Mouse (Mus musculus) lung, adult 18-20 months (tissue): ENCODE results near the gene Ddx28.
"Not testable (repeated sequence)": the region's sequence is repeated elsewhere in the genome, so short reads cannot be mapped to it uniquely, and the experiment has no call there.

Experiments used
- DNase-seq, 2 experiments: peaks; one replicate each; pipeline ENCODE4 v3.0.0; 2022; ENCODE audit warnings: mixed read lengths in 2 of 2

Ddx28 gene

GRCm38 (mm10) chr8:106010748-106011642 is 687 bp downstream of the Ddx28 start:
- DNase-seq: peak; percentile 89 to 91

- DNase-seq: not testable (repeated sequence)
These were observed 3.8 kb downstream of the Ddx28 start for GRCm38 (mm10) chr8:106007891-106008290.

DNA sequence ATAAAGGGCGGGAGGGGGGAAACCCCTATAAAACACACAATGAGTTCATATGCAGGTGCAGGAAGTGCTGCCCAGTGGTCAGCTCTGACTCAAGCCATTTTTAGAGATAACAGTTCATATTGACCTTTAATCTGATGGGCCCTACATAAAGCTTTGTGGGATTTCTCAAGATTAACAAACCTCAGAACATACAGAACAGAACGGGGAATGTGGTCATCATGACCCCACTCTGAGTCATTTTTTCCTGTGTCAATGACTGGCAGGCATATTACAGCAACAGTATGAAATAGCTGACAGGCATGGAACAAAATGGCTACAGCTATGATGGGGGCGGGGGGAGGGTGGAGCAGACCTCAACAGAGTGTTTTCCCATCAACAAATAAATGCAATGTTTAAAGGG is 4.5 kb downstream of the Ddx28 start:
- no peak for DNase-seq

DNA sequence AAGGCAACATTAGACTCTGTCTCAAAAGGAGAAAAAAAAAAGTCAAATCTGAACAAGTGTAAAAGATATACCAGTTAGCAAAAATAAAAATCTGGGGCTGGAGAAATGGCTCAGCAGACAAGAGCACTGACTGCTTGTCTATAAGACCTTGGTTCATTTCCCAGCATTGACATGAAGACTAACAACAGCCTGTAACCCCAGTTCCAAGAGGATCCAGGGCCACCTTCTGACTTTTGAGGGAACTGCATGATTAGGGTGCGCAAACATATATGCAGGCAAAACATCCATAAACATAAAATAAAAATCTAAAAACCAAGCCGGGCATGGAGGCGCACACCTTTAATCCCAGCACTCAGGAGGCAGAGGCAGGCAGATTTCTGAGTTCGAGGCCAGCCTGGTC is 5.3 kb downstream of the Ddx28 start:
- DNase-seq: no peak

GRCm38 (mm10) chr8:106005875-106006274 is 5.8 kb downstream of the Ddx28 start, which contains the start of gene Dpep2nb:
TSS of gene Dpep2nb (minus strand) at chr8:106005975.
- DNase-seq: no peak

- no peak for DNase-seq
These were observed 7.0 kb downstream of the Ddx28 start for GRCm38 (mm10) chr8:106004538-106005207.

DNA sequence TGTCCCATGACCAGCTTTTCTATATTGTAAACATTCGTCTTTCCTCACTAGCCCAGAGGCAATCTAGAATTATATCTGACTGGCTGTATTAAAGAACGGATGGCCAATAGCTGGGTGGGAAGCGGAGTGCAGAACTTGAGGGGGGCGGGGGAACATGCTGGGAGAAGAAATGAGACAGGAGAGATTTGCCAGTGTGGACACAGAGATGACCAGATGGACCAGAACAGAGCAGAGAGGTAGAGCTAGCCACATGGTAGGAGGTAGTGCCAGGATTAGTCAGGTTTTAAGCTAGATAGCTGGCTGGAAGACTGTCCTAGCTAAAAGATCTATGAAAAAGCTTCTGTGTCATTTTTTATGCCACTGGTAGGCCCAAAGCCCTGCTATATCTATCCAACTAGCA is 9.8 kb downstream of the Ddx28 start:
- no peak for DNase-seq

GRCm38 (mm10) chr8:105998971-105999370 is 12.7 kb downstream of the Ddx28 start:
- no peak for DNase-seq

- peak; percentile 24 to 31 for DNase-seq
These were observed 15.3 kb downstream of the Ddx28 start for GRCm38 (mm10) chr8:105996359-105996758.

GRCm38 (mm10) chr8:105993226-105993625 is 18.5 kb downstream of the Ddx28 start:
- no peak for DNase-seq

DNA sequence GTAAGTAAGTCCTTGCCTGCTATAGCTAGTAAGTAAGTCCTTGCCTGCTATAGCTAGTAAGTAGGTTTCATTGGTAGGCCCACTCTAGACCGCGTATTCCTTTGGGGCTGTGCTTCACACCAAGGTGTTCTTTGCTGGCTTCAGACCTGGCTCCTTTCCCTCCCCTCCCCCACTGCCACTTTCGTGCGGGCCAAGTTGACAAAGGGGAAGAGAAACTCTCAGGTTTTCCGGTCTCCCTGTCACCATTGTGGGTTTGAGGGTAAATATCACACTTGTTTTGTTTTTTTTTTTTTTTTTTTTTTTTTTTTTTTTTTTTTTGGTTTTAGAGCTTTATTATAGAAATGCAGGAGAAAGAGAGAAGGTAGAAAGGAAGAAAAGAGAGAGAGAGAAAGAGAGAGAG is 19.2 kb downstream of the Ddx28 start:
- peak; percentile 60 to 63 for DNase-seq

- DNase-seq: peak; percentile 38 to 57
These were observed 20.1 kb downstream of the Ddx28 start for GRCm38 (mm10) chr8:105991546-105991945.

DNA sequence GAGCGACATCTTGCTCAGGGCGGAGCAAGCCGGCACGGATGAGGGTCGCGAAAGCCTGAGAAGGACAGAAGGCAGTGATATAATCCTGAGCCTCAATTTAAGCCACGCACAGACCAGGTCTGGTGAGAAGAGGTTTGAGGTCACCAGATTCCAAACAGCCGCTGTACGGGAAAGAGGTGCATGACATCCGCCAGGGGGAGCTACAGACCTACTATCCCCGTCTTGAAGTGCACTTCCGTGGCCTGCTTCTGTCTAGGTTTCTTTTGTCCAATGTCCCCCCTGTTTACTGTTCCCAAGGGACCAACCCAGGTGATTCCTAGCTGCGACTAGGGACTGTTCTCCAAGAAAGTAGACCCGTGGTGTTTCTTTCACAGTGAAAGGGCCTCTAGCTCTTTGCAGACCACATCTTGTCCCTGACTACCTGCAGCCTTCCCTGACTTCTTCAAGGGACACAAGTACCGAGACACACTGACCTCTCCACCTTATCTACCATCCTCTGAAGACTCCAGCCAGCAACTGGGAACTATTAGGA is 20.8 kb downstream of the Ddx28 start, which contains the start of gene Dus2:
Dus2 (plus strand) TSS at position 482 of the 532 bp plus-strand sequence.
- DNase-seq: peak; percentile 82 to 88

- no peak for DNase-seq
These were observed 23.1 kb downstream of the Ddx28 start for GRCm38 (mm10) chr8:105988546-105988945.

DNA sequence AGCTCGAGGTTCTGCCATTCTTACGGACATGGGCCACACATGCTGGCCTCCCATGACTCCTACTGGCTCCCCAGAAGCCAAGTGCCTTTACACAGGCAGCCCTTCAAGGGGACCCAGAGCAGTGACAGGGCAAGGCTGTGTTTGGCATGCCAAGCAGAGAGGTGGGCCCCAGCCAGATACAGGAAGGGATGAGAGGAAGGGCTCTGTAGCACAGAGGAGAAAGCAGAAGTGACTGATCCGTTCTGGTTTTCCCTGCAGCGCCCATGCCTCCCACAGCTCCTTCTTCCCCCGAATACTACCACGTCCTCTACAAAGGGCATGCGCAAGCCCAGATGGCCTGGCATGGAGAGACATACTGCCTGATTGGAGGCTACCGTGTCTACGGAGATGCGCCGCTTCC is 28.3 kb downstream of the Ddx28 start:
- DNase-seq: not testable (repeated sequence)

- no peak for DNase-seq
These were observed 30.5 kb downstream of the Ddx28 start for GRCm38 (mm10) chr8:105981146-105981545.

DNA sequence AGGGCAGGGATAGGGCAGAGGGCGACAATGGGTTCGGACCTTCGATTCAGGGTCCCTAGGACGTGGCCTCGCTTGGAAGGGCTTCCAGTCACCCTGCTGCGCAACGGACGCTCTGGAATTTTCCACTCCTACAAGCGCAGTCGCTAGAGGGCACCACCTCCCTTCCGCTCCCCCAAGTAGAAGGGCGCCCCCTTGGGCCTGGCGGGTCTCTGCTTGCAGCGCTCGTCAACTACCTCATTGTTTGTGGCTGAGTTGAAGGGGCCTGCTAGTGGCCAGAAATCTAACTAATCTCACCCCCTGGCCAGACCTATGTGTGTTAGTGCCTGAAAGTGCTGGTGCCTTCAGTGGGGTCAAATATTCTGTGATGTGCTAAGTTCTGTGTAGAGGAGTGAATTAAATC is 32.4 kb downstream of the Ddx28 start, which contains the start of gene Dpep3:
Dpep3 (minus strand) TSS at position 105 of the 400 bp plus-strand sequence.
- DNase-seq: no peak

DNA sequence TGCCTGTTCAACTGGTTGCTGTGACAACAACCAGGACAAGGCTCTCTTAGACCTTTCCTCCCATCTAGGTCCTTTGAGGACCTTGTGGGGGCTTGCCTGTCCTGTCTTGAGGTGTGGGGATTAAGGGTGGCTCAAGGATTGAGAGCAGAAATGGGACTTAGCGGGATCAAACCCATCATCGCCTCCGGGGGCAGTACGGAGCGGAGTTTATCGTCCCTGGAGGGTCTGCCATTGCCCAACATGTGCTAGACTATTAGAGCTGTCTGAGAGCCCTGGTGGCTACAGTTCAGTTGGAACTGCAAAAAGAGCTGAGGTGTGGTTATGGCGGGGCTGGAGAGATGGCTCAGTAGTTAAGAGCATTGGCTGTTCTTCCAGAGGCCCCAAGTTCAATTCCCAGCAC is 36.3 kb downstream of the Ddx28 start:
- DNase-seq: no peak

- no peak for DNase-seq
These were observed 40.5 kb downstream of the Ddx28 start for GRCm38 (mm10) chr8:105971019-105971720.

DNA sequence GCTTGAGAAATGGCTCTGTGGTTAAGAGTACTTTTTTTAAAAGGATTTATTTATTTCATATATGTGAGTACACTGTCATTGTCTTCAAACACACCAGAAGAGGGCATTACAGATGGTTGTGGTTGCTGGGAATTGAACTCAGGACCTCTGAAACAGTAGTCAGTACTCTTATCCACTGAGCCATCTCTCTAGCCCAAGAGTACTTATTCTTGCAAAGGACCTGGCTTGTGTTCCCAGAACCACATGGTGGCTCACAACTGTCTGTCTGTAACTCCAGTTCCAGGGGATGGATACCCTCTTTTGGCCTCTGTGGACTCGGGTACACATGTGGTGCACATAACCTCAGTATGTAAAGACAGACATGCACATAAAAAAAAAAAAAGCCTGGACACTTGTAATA is 42.3 kb downstream of the Ddx28 start:
- no peak for DNase-seq

- peak in 1 of 2 experiments; percentile 38 for DNase-seq
These were observed 44.9 kb downstream of the Ddx28 start for GRCm38 (mm10) chr8:105966692-105967311.

DNA sequence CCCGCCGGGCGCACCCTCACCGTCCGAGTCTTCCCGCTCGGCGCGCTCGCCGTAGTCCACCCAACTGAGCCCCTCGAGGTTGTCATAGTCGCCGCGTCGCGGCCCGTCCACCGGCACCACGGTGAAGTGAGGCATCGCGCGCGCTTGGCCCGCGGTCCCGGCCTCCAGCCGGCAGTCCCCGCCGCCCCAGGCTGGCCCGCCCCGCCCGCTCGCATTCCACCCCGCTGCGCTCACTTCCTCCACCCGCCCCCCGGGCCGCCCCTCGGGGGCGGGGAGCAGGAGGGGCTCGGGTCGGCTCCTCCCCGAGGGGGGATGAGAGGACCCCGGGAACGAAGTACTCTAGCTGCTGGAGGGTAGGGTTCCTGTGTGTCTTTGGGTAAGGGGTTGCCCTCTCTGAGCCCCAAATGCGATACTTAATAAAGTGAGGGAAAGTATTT is 45.8 kb downstream of the Ddx28 start, which contains the start of gene Slc12a4:
Slc12a4 (minus strand) TSS at position 193 of the 437 bp plus-strand sequence.
- DNase-seq: peak; percentile 82 to 88
